Mouse (Mus musculus) MN1 (cell line): ENCODE data around the gene Slc2a13.

Experiments used
- DNase-seq: peaks from one replicate; pipeline ENCODE4 v3.0.0-alpha.2; 2016; ENCODE audit warnings: low spot score

The Slc2a13 gene

GRCm38 (mm10) chr15:91268532-91268931 lies 304.5 kb downstream of the Slc2a13 start:
- DNase-seq, result no peak

GRCm38 (mm10) chr15:91263926-91264325 lies 309.1 kb downstream of the Slc2a13 start:
- no peak for DNase-seq

DNA sequence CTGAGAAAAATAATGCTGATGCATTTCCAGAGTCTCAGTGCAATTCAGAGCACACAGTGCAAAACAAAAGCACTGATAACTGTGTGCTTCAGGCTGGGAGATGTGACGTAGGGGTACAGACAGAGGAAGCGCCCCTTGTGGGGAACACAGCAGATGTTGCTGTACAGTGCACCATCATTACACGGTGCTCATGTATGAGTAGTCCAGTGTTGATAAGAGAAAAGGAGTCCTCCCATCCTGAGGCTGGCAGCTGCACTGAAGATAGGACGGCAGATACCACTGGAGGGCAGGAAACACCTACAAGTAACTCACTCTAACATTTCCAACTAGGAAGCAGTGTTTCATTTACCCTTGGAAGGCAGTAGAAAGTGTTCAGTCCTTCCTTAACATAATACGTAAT lies 312.5 kb downstream of the Slc2a13 start:
- DNase-seq, result no peak

DNA sequence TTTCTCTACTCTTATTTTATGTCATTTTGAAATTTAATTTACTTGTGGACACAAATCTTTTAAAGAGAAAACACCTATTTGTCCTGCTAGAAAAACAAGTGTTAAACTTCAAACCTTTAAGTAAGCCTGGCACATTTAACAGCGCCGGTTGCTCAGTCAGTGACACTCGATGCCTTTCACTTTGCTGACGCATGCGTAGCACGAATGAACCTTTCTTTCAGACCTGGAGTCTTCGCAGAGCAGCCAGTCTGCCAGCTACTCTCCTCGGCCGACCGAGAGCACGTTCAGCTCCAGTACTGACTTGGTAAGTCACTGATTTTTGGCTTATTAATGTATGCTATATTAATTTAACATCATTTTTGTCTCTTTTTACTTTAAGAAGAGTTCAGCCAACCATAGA lies 315.9 kb downstream of the Slc2a13 start:
- DNase-seq, result no peak

DNA sequence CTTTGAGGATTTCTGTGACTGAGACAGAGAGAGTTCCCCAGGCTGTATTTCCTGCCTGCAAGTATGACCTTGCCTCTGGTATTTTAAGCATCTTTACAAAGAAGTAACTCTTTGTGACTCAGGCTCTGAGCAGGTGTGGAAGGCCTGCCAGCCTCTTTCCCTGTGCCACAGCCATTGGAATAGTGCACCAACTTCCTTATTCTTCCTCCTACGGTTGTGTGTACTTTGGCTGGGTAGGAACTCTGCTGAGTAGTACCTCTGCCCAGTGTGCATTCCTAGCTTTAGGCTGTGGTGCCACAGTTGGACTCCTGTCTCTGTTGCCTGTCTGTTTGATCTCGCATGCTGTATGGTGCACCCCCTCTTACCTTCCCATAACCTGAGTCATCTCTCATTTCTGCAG lies 317.8 kb downstream of the Slc2a13 start:
- no peak for DNase-seq

GRCm38 (mm10) chr15:91252956-91253355 lies 320.1 kb downstream of the Slc2a13 start:
- no peak for DNase-seq

- DNase-seq, result no peak
Measured at GRCm38 (mm10) chr15:91251544-91252408, 321.3 kb downstream of the Slc2a13 start.

- DNase-seq, result no peak
Measured at GRCm38 (mm10) chr15:91250815-91251214, 322.2 kb downstream of the Slc2a13 start.

GRCm38 (mm10) chr15:91240683-91241335 lies 332.3 kb downstream of the Slc2a13 start:
- no peak for DNase-seq

DNA sequence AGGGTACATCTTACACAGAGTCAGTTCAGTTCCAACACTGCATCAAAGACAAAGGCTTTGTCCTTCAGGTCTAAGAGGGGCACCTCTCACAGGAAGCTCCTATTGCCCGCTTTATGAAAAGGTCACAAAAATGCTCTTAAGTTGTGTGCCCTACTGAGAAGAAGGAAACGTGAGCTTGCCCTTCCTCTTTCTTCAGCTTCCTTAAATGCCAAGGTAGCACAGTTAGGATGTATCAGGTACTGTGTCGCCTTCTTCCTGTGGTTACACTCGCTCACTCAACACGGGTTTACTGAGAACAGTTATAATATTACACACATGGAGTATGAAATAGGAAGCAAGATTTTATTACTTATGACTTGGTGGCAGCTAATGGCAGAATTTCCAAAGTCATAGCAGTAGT lies 335.8 kb downstream of the Slc2a13 start:
- DNase-seq, result no peak
